In the genomic region with DNA sequence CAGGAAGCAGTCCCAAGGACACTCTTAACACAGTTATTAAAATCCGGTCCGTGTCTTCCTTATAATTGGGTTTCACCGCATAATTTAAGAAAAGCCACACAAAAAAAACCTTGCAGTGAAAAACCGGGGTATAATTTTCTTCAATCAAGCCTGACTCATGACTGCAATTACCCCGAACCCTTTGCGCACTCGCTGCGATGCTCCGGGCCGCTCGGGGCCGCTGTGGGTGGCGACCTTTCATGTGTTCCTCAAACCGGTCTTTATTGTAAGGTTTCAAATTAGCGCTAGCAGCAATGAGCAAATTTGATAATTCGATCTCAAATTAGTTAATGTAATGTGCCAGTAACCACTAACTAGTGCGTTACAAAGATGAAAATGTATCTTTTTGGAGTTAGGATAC, we compare ENCODE assay signal across 25 mouse cellular contexts.
DNase-seq lines count a peak whose midpoint lies in the region; ATAC-seq lines count a peak whose summit lies in the region.
"Had no signal": no experiment of that assay in that cellular context is flagged by ENCODE, and none has a peak within 500 bp of the region (broad histone marks: within the 10 kb centered on the region; RNA-seq: fewer than 3 reads in every experiment).

No protein-coding gene starts in this region.

- DNase-seq in brain, adult 2 months (ENCODE audit: low read depth, low spot score), result peak; percentile 45
- peak; percentile 60 for DNase-seq in embryonic facial prominence, embryonic 10.5 days (ENCODE audit: low spot score)
- DNase-seq in embryonic facial prominence, embryonic 14.5 days (ENCODE audit: low spot score), result peak; percentile 53
- DNase-seq in hindbrain, embryonic 10.5 days (ENCODE audit: low spot score), result no peak
- DNase-seq in cerebellum, postnatal 14 days, result no peak
- DNase-seq: adrenal gland, adult 8-10 months; adrenal gland, postnatal 14 days; adrenal gland, postnatal 36 days; B cell, adult 2 months; cerebellum, adult 11-12 months; cerebellum, adult 2 months; cerebellum, adult 9-11 months; cerebellum, postnatal 25 days had no signal

- H3K9ac ChIP-seq in embryonic facial prominence, embryonic 14.5 days (ENCODE audit: low read depth, low read length), result no peak overlapping the region
- H3K9ac ChIP-seq: embryonic facial prominence, embryonic 12.5 days; embryonic facial prominence, embryonic 15.5 days; forebrain, embryonic 12.5 days had no signal

- H3K4me2 ChIP-seq in embryonic facial prominence, embryonic 14.5 days (ENCODE audit: low read depth, low read length), result no peak overlapping the region
- H3K4me2 ChIP-seq: embryonic facial prominence, embryonic 12.5 days; embryonic facial prominence, embryonic 15.5 days; forebrain, embryonic 12.5 days had no signal

- peaks cover 74% of the 10 kb centered on the region for H3K4me1 ChIP-seq in embryonic facial prominence, embryonic 10.5 days
- peaks cover 45% of the 10 kb centered on the region for H3K4me1 ChIP-seq in embryonic facial prominence, embryonic 14.5 days (ENCODE audit: control insufficient read depth, insufficient read depth, low read length)
- H3K4me1 ChIP-seq in hindbrain, embryonic 10.5 days (replicated peaks), result peaks cover 52% of the 10 kb centered on the region

- H3K4me3 ChIP-seq in embryonic facial prominence, embryonic 10.5 days, result no peak overlapping the region
- no peak overlapping the region for H3K4me3 ChIP-seq in embryonic facial prominence, embryonic 14.5 days (ENCODE audit: low read depth, low read length)
- H3K4me3 ChIP-seq in hindbrain, embryonic 10.5 days, result no peak overlapping the region
- H3K4me3 ChIP-seq: embryonic facial prominence, embryonic 12.5 days; embryonic facial prominence, embryonic 15.5 days; erythroblast, embryonic 14.5 days; forebrain, embryonic 10.5 days; forebrain, embryonic 12.5 days had no signal

- H3K9me3 ChIP-seq in embryonic facial prominence, embryonic 10.5 days, result peaks cover 5% of the 10 kb centered on the region; the same call in 1 of the 2 replicates
- H3K9me3 ChIP-seq in embryonic facial prominence, embryonic 14.5 days (ENCODE audit: control insufficient read depth, low read length), result peaks cover 4% of the 10 kb centered on the region
- 0 out of 2 replicates have a peak, but pooled peaks cover 4% of the 10 kb centered on the region for H3K9me3 ChIP-seq in hindbrain, embryonic 10.5 days
- H3K9me3 ChIP-seq: embryonic facial prominence, embryonic 12.5 days; embryonic facial prominence, embryonic 15.5 days had no signal

- H3K36me3 ChIP-seq in embryonic facial prominence, embryonic 10.5 days (replicated peaks), result peaks cover 16% of the 10 kb centered on the region
- no peaks in the 10 kb centered on the region for H3K36me3 ChIP-seq in embryonic facial prominence, embryonic 14.5 days (ENCODE audit: control insufficient read depth, insufficient read depth, low read length)
- H3K36me3 ChIP-seq in hindbrain, embryonic 10.5 days, result no peaks in the 10 kb centered on the region
- H3K36me3 ChIP-seq: embryonic facial prominence, embryonic 15.5 days; G1E had no signal

- peaks cover 33% of the 10 kb centered on the region for H3K27me3 ChIP-seq in embryonic facial prominence, embryonic 10.5 days (replicated peaks; ENCODE audit: low read depth, poor library complexity, severe bottlenecking)
- H3K27me3 ChIP-seq in embryonic facial prominence, embryonic 14.5 days (replicated peaks; ENCODE audit: control insufficient read depth, insufficient read depth, low read length), result peaks cover 8% of the 10 kb centered on the region; the same call in 1 of the 2 replicates
- peaks cover 52% of the 10 kb centered on the region for H3K27me3 ChIP-seq in hindbrain, embryonic 10.5 days (ENCODE audit: insufficient read depth, poor library complexity, severe bottlenecking)
- H3K27me3 ChIP-seq: CH12.LX had no signal

- WGBS in embryonic facial prominence, embryonic 10.5 days, result 54% methylated on average over 17 of the region's 17 CpGs
- 48% methylated on average over 17 of the region's 17 CpGs for WGBS in embryonic facial prominence, embryonic 14.5 days
- 90% methylated on average over 17 of the region's 17 CpGs for WGBS in hindbrain, embryonic 10.5 days

- ATAC-seq in embryonic facial prominence, embryonic 14.5 days (ENCODE audit: low read depth), result no peak
- ATAC-seq: activated CD4-positive, CD25-positive, alpha-beta regulatory T cell, adult 4 months; CD4-positive, CD25-positive, alpha-beta regulatory T cell, adult 4 months; forebrain, embryonic 14.5 days; forebrain, embryonic 16.5 days; Patski had no signal

- H3K27ac ChIP-seq in embryonic facial prominence, embryonic 10.5 days (replicated peaks), result peak overlapping the region; percentile 89; the same call in 1 of the 2 replicates
- H3K27ac ChIP-seq in embryonic facial prominence, embryonic 14.5 days (replicated peaks; ENCODE audit: low read depth, low read length), result no peak overlapping the region
- no peak overlapping the region for H3K27ac ChIP-seq in hindbrain, embryonic 10.5 days
- H3K27ac ChIP-seq: embryonic facial prominence, embryonic 12.5 days; embryonic facial prominence, embryonic 15.5 days; forebrain, embryonic 10.5 days; forebrain, embryonic 12.5 days had no signal

Comparison
In these comparisons a context has a peak if more than half of its experiments do, and no peak if none do; other contexts are left out.
1. DNase-seq: peak in brain, adult 2 months (single experiment), embryonic facial prominence, embryonic 10.5 days (single experiment) and embryonic facial prominence, embryonic 14.5 days (single experiment); none in hindbrain, embryonic 10.5 days (single experiment) and cerebellum, postnatal 14 days (0 of 2).